Mouse (Mus musculus) heart, postnatal 0 days (tissue): ENCODE measurements at regions not wholly inside any gene's neighbourhood (a gene's known extent, or its start where the extent isn't known, plus 50 kb on each side); places are given as distances from the start of the nearest gene placed in this dataset.

Experiments used
- CTCF ChIP-seq: IDR thresholded peaks from 2 replicates; pipeline ENCODE4 v1.5.1; 2016; ENCODE audit warnings: antibody characterized with exemption, control low read depth, low read depth
- EP300 ChIP-seq: IDR thresholded peaks from 2 replicates; pipeline ENCODE4 v1.6.1; 2016; ENCODE audit warnings: antibody characterized with exemption, low read depth

- TF ChIP-seq CTCF (no peak), EP300 (no peak)
These were observed 559.1 kb downstream of the Nedd1 start for GRCm38 (mm10) chr10:92163071-92163504.
